Mouse (Mus musculus): ENCODE results near the gene D630045J12Rik.

DNA sequence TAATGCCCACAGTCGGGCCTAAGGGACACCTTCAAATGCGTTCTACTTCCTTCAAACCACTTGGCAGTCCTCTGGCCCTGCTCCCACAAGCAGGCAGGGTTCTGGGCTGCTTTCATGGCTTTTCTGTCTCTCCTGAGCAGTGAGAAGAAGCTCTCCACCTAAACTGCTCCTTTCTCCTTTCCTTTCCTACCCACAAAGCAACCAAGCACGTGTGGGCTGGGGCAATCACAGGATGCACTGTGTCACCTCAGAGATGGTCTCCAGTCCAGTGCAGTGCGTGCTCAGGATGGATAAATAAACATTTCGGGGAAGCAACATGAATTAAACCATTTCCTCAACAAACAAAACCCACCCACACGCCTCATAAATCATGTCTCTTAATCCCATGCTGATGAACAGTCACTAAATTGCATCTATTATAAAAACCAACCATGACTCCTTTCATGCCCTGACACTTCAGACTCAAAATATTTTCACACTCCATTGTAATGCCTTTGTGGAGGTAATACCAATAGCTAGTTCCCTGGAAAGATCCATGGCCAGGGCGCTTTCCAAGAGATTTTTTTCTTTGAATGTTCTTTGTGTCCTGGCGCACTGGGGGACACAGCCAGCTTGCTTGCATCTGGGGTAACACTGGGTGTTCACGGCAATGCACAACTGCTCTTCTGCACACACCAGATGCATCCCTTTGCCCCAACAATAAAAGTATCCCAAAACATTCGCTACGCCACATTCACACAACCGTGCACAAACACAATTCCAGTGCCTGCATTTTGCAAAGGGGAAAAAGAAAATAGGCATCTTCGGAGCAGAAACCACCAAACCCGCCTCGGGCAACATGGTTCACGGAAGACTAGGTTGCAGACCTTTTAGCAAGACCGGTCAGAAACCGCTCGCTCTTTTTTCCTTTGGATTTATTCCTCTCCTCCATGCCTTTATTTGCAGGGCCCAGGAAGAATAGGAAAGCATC, 758 bp downstream of the D630045J12Rik start:
- TF ChIP-seq CTCF (IDR thresholded peaks at IDR 0.05; ENCODE audit: low read depth) (no peak), EP300 (IDR thresholded peaks at IDR 0.05; ENCODE audit: low read depth) (no peak)
